Mouse (Mus musculus) kidney, embryonic 14.5 days (tissue): ENCODE results near the gene Efna5. TPM values are rescaled to one million over a fixed set of nuclear protein-coding genes. Genes with fewer than 3 reads are reported as not detected.

Experiments
- ATAC-seq: fragments of 200-750 bp; cut with Nextera tagmentation; 2 replicates; pipeline ENCODE4 v1.8.0; 2017; ENCODE audit warnings: moderate number of reproducible peaks, mild to moderate bottlenecking, moderate TSS enrichment, moderate library complexity; ENCODE audit not compliant: low FRiP score, low TSS enrichment
- H3K27ac ChIP-seq: fragments of 300-500 bp; sonication (generic); 2 replicates; pipeline ENCODE4 v1.5.1; 2014; ENCODE audit warnings: low read depth, mild to moderate bottlenecking, low read length, moderate library complexity, mixed read lengths
- H3K27me3 ChIP-seq: fragments of 300-500 bp; sonication (generic); 2 replicates; pipeline ENCODE4 v1.6.1; 2014; ENCODE audit warnings: mild to moderate bottlenecking, low read length; ENCODE audit not compliant: control insufficient read depth, insufficient read depth
- H3K36me3 ChIP-seq: fragments of 300-500 bp; sonication (generic); 2 replicates; pipeline ENCODE4 v1.6.1; 2014; ENCODE audit warnings: low read length, mixed read lengths; ENCODE audit not compliant: control insufficient read depth, insufficient read depth
- H3K4me1 ChIP-seq: fragments of 300-500 bp; sonication (generic); 2 replicates; pipeline ENCODE4 v1.6.1; 2014; ENCODE audit warnings: low read length, mixed read lengths; ENCODE audit not compliant: control insufficient read depth, insufficient read depth
- H3K4me2 ChIP-seq: fragments of 300-500 bp; sonication (generic); replicated peaks from 2 replicates; pipeline ENCODE4 v1.6.1; 2014; ENCODE audit warnings: low read depth, mild to moderate bottlenecking, low read length
- H3K4me3 ChIP-seq: fragments of 300-500 bp; sonication (generic); 2 replicates; pipeline ENCODE4 v1.5.1; 2014; ENCODE audit warnings: mild to moderate bottlenecking, low read length
- H3K9ac ChIP-seq: fragments of 300-500 bp; sonication (generic); 2 replicates; pipeline ENCODE4 v1.6.1; 2014; ENCODE audit warnings: low read depth, mild to moderate bottlenecking, low read length, moderate library complexity
- H3K9me3 ChIP-seq: fragments of 300-500 bp; sonication (generic); 2 replicates; pipeline ENCODE4 v1.6.1; 2016; ENCODE audit warnings: low read length; ENCODE audit not compliant: control insufficient read depth
- WGBS: fragments of 180-500 bp; shearing (Covaris S2); extraction: QIAGEN DNeasy Blood & Tissue Kit; methylation state at CpG from one replicate; pipeline ENCODE4 v1.1.7; 2014; 5-methylcytosine and 5-hydroxymethylcytosine counted together
- polyA plus RNA-seq: library from polyadenylated mRNA; unstranded; fragments of >200 nt; fragmentation: Nextera tagmentation; extraction: Ambion mirVana; gene quantifications from 2 replicates; pipeline ENCODE4 v1.2.1, GENCODE M21; 2014

Efna5 gene
- polyA plus RNA-seq, 1 experiment from 2014 or later: 36.4 TPM

GRCm38 (mm10) chr17:62592436-62593074 is 288.6 kb downstream of the Efna5 start:
- Histone ChIP-seq H3K9me3 (no peaks in the 10 kb centered on the region), H3K27ac (no peak overlapping the region), H3K4me2 (no peak overlapping the region), H3K4me3 (no peak overlapping the region), H3K27me3 (no peaks in the 10 kb centered on the region), H3K9ac (no peak overlapping the region), H3K4me1 (no peaks in the 10 kb centered on the region), H3K36me3 (no peaks in the 10 kb centered on the region)
- ATAC-seq: no peak
- WGBS: 83% methylated on average over 5 of the region's 5 CpGs

GRCm38 (mm10) chr17:62591581-62592435 is 289.3 kb downstream of the Efna5 start:
- Histone ChIP-seq H3K4me3 (no peak overlapping the region), H3K4me1 (no peaks in the 10 kb centered on the region), H3K27me3 (no peaks in the 10 kb centered on the region), H3K36me3 (no peaks in the 10 kb centered on the region), H3K9ac (no peak overlapping the region), H3K4me2 (no peak overlapping the region), H3K27ac (no peak overlapping the region), H3K9me3 (0 out of 2 replicates have a peak, but pooled peaks cover 3% of the 10 kb centered on the region)
- ATAC-seq: no peak
- WGBS: 78% methylated on average over 10 of the region's 10 CpGs

DNA sequence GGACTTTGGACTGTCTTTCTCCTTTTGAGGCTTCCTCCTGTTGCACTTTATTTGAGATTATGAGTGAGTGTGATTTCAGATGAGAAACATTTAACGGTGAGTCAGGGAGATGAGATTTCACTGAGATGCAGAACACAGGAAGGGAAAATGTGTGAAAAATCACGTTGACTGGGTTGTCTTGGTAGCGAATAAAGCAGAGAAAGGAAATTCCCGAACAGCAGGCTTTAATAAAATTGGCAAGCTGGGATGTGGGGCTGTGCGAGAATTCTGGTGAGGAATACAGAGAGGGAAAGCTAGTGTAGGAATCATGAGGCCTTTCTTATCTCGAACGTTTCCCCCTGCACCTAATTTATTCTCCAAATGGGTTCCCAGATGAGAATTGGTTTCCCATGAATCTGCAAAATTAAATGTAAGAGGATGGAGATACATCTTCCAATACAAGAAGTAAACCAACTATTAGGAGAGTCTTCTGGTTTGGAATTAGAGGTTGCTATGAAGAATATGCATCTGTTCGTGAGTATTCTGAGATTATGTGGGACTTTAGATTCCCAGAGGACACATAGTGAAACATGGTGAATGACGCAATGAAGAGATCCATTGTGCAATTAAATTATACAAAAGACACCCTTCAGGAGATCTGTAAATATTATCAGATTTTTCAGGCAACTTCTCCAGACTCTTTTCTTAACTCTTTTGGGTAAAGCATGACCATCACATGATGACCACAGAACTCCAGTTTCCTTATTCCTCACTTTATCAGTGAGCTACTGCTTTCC is 290.2 kb downstream of the Efna5 start:
- WGBS: 88% methylated on average over 9 of the region's 9 CpGs
- Histone ChIP-seq H3K4me1 (no peaks in the 10 kb centered on the region), H3K36me3 (no peaks in the 10 kb centered on the region), H3K27me3 (no peaks in the 10 kb centered on the region), H3K4me2 (no peak overlapping the region), H3K4me3 (no peak overlapping the region), H3K27ac (no peak overlapping the region), H3K9ac (no peak overlapping the region), H3K9me3 (0 out of 2 replicates have a peak, but pooled peaks cover 3% of the 10 kb centered on the region)
- no peak for ATAC-seq

DNA sequence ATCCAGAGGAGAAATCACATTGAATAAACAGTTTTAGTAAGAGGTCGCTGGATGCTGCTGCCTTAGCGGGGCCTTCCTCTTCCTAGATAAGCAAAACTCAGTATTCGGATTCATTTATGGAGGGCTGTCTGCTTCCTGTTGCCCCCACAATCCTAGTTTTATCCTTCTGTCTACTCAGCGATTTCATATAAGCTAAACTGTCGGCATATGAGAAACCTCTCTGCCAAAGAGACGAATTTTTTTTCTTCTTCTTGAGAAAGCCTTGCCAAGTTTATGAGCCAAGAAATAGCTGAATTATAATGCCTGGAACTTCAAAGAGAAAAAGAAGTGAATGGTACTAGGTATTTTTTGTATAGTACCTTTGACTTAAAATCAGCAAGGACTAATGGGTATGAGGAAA is 301.0 kb downstream of the Efna5 start:
- no peak overlapping the region for H3K9ac ChIP-seq
- H3K4me2 ChIP-seq: no peak overlapping the region
- H3K36me3 ChIP-seq: no peaks in the 10 kb centered on the region
- H3K27ac ChIP-seq: no peak overlapping the region
- H3K27me3 ChIP-seq: no peaks in the 10 kb centered on the region
- 0 out of 2 replicates have a peak, but pooled peaks cover 2% of the 10 kb centered on the region for H3K9me3 ChIP-seq
- no peaks in the 10 kb centered on the region for H3K4me1 ChIP-seq
- H3K4me3 ChIP-seq: no peak overlapping the region
- no peak for ATAC-seq
- WGBS: 58% methylated on average over 6 of the region's 6 CpGs

DNA sequence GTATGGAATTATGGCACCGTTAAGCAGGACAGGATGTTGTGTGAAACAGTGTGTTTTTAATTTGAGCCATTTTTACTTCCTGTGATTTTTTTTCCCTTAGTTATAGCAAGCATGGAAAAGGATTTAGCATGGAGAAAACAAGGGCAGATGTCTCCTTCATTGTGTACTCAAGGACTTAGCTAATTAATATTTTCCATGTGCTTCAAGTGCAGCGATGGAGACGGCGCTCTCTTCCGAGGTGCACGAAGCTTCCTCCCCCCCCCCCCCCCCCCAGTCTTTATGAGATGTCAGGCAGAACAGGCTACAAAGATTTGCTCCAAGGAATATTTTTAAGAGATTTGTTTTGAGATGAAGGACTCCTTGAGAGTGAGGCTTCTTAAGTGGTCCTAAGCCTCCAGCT is 301.5 kb downstream of the Efna5 start:
- Histone ChIP-seq H3K36me3 (no peaks in the 10 kb centered on the region), H3K4me1 (no peaks in the 10 kb centered on the region), H3K9me3 (0 out of 2 replicates have a peak, but pooled peaks cover 2% of the 10 kb centered on the region), H3K4me3 (no peak overlapping the region), H3K9ac (no peak overlapping the region), H3K27me3 (no peaks in the 10 kb centered on the region), H3K27ac (no peak overlapping the region), H3K4me2 (no peak overlapping the region)
- ATAC-seq: no peak
- WGBS: 84% methylated on average over 6 of the region's 6 CpGs

- 77% methylated on average over 9 of the region's 9 CpGs for WGBS
- Histone ChIP-seq H3K36me3 (no peaks in the 10 kb centered on the region), H3K27me3 (no peaks in the 10 kb centered on the region), H3K9ac (no peak overlapping the region), H3K4me2 (no peak overlapping the region), H3K27ac (no peak overlapping the region), H3K4me3 (no peak overlapping the region), H3K9me3 (no peaks in the 10 kb centered on the region), H3K4me1 (no peaks in the 10 kb centered on the region)
- no peak for ATAC-seq
Observed at GRCm38 (mm10) chr17:62574499-62575265, 306.4 kb downstream of the Efna5 start.

DNA sequence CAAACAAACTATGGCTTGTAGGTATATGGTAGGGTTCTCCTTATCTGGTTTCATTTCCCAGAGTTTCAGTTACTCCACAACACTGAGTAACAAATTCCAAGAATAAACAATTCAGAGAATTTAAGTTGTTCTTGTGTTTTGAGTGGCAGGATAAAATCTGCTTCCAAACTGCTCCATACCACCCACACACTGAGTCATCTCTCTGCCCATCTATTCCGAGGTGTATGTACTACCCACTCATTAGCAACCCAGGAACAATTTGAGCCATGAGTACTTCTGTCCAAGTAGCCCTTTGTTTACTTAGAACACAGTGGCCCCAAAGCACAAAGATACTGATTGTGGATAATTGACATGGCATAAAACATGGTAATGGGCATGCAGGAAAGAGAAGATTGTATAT is 311.0 kb downstream of the Efna5 start:
- Histone ChIP-seq H3K4me2 (no peak overlapping the region), H3K4me3 (no peak overlapping the region), H3K36me3 (no peaks in the 10 kb centered on the region), H3K9me3 (no peaks in the 10 kb centered on the region), H3K27me3 (no peaks in the 10 kb centered on the region), H3K9ac (no peak overlapping the region), H3K27ac (no peak overlapping the region), H3K4me1 (no peaks in the 10 kb centered on the region)
- no peak for ATAC-seq
- WGBS: 86% methylated on average over 1 of the region's 1 CpGs

DNA sequence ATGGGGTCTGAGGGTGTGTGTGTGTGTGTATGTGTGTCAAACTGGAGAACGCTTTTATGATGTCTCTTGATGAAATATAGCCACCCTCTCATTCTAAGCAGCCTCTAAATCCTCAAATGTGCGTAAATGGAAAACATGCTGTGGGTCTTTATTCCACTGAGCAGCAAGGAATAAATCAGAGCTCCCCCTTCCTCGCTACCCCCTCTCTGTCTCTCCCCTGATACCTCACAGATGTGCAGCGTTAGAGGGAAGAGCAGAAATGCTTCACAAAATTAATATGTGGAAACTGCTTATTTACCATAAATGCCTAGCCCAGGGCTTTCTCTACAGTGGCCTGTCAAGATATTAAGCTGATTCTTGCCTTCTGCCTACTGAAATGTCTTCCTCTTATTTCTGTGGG is 313.1 kb downstream of the Efna5 start:
- Histone ChIP-seq H3K27ac (no peak overlapping the region), H3K27me3 (no peaks in the 10 kb centered on the region), H3K9me3 (no peaks in the 10 kb centered on the region), H3K9ac (no peak overlapping the region), H3K36me3 (no peaks in the 10 kb centered on the region), H3K4me2 (no peak overlapping the region), H3K4me3 (no peak overlapping the region), H3K4me1 (no peaks in the 10 kb centered on the region)
- ATAC-seq: no peak
- WGBS: 40% methylated on average over 4 of the region's 4 CpGs
